In the genomic region with DNA sequence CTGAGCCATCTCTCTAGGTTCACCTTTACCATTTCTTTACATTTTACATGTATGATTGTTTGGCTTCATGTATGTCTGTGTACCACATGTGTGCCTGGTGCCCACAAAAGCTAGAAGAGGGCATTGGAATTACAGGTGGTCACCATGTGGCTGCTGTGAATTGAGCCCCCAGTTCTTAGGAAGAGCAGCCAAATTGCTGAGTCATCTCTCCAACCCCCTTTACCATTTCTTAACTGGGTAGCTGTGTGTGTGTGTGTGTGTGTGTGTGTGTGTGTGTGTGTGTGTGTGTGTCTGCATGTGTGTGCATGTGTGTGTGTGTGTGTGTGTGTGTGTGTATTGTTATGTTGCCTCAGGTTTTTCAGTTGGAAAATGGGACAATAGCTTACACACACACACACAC, we compare ENCODE assay signal across 21 mouse cellular contexts. TPM values are rescaled to one million over a fixed set of nuclear protein-coding genes. Genes with fewer than 3 reads are reported as not detected.
DNase-seq lines count a peak whose midpoint lies in the region; ATAC-seq and TF ChIP-seq lines count a peak whose summit lies in the region.
"Had no signal": no experiment of that assay in that cellular context is flagged by ENCODE, and none has a peak within 500 bp of the region (broad histone marks: within the 10 kb centered on the region; RNA-seq: fewer than 3 reads in every experiment).

No protein-coding gene starts in this region.

- H3K9me3 ChIP-seq in CH12.LX (replicated peaks; ENCODE audit: low read length) (no peaks in the 10 kb centered on the region), MEL (replicated peaks; ENCODE audit: insufficient read depth, low read length) (no peaks in the 10 kb centered on the region)
- H3K9me3 ChIP-seq: embryonic facial prominence, embryonic 10.5 days; embryonic facial prominence, embryonic 12.5 days; forebrain, embryonic 13.5 days had no signal

- dilution Hi-C loops in CH12.LX (cut with MboI; ENCODE audit: extremely low pct_ligation_motif_present, extremely low pct_unique_long_range_greater_than_20kb, low sequenced_read_pairs): no loop called here

- H3K27me3 ChIP-seq in CH12.LX (replicated peaks) (no peaks in the 10 kb centered on the region), MEL (ENCODE audit: control insufficient read depth in 1 of 2, insufficient read depth in 2 of 2, low read length in 2 of 2) (no peaks in the 10 kb centered on the region)
- H3K27me3 ChIP-seq: embryonic facial prominence, embryonic 12.5 days; forebrain, embryonic 13.5 days; Patski had no signal

- TF ChIP-seq RAD21 in CH12.LX (IDR thresholded peaks at IDR 0.05; ENCODE audit: low read depth, low read length): no peak
- TF ChIP-seq RAD21 in MEL (IDR thresholded peaks at IDR 0.05; ENCODE audit: low read depth, low read length): no peak

- in situ Hi-C loops in CH12.LX (cut with MboI; ENCODE audit: low pct_ligation_motif_present, low pct_unique_long_range_greater_than_20kb, low sequenced_read_pairs): no loop called here

- TF ChIP-seq CTCF in CH12.LX (conservative IDR thresholded peaks at IDR 0.05 in 1 of 2, IDR thresholded peaks at IDR 0.05 in 1 of 2; ENCODE audit: low read depth in 2 of 2, low read length in 2 of 2) (no peak), MEL (IDR thresholded peaks at IDR 0.05 in 2 of 3, conservative IDR thresholded peaks at IDR 0.05 in 1 of 3; ENCODE audit: control insufficient read depth in 1 of 3, insufficient read depth in 1 of 3, low read depth in 2 of 3, low read length in 3 of 3, poor library complexity in 1 of 3, severe bottlenecking in 1 of 3) (no peak)

- H3K9ac ChIP-seq in CH12.LX (ENCODE audit: insufficient read depth, low read depth): no peak overlapping the region
- peak overlapping the region; percentile 11; the same call in 1 of the 2 replicates for H3K9ac ChIP-seq in MEL (ENCODE audit: control insufficient read depth, low read depth, low read length, poor library complexity, severe bottlenecking)
- H3K9ac ChIP-seq: embryonic facial prominence, embryonic 12.5 days; forebrain, embryonic 13.5 days had no signal

- TF ChIP-seq POLR2A in CH12.LX (IDR thresholded peaks at IDR 0.05; ENCODE audit: low read depth, low read length): no peak
- TF ChIP-seq POLR2A in MEL (IDR thresholded peaks at IDR 0.05; ENCODE audit: control insufficient read depth in 1 of 2, insufficient read depth in 1 of 2, low read depth in 1 of 2, low read length in 2 of 2, poor library complexity in 1 of 2): no peak

- H3K36me3 ChIP-seq in CH12.LX (replicated peaks in 1 of 2; ENCODE audit: control insufficient read depth in 1 of 2, insufficient read depth in 1 of 2, low read length in 1 of 2) (peaks cover 0 to 6% of the 10 kb centered on the region in 2 experiments), MEL (ENCODE audit: control insufficient read depth in 1 of 2, insufficient read depth in 2 of 2, low read length in 2 of 2) (peaks cover 0 to 31% of the 10 kb centered on the region in 2 experiments; a peak in 2 of 4 replicates)
- H3K36me3 ChIP-seq: embryonic facial prominence, embryonic 10.5 days; embryonic facial prominence, embryonic 12.5 days had no signal

- TF ChIP-seq EP300 in CH12.LX (IDR thresholded peaks at IDR 0.05; ENCODE audit: low read length): no peak
- peak in 1 of 2 experiments; percentile 43; a peak in 2 of 4 replicates for TF ChIP-seq EP300 in MEL (IDR thresholded peaks at IDR 0.05; ENCODE audit: low read depth in 1 of 2, low read length in 2 of 2)

- no peaks in the 10 kb centered on the region for H3K79me2 ChIP-seq in CH12.LX (replicated peaks; ENCODE audit: control insufficient read depth, extremely low read depth, insufficient read depth, poor library complexity, severe bottlenecking)
- no peaks in the 10 kb centered on the region for H3K79me2 ChIP-seq in MEL (ENCODE audit: control insufficient read depth, insufficient read depth, low read length, poor library complexity)

- ATAC-seq in CD4-positive, CD25-positive, alpha-beta regulatory T cell, adult 4 months: no peak
- ATAC-seq: activated CD4-positive, CD25-positive, alpha-beta regulatory T cell, adult 4 months; forebrain, embryonic 13.5 days; forebrain, embryonic 16.5 days; Patski had no signal

- H3K27ac ChIP-seq in CH12.LX (ENCODE audit: insufficient read depth, low read depth): no peak overlapping the region
- H3K27ac ChIP-seq in MEL (ENCODE audit: control insufficient read depth, low read depth, low read length): peak overlapping the region; percentile 65
- H3K27ac ChIP-seq: embryonic facial prominence, embryonic 10.5 days; embryonic facial prominence, embryonic 12.5 days; forebrain, embryonic 13.5 days had no signal

- H3K4me3 ChIP-seq in CH12.LX (replicated peaks in 1 of 3; ENCODE audit: low read depth in 2 of 3, low read length in 2 of 3, poor library complexity in 1 of 3) (no peak overlapping the region), MEL (ENCODE audit: control insufficient read depth in 1 of 2, insufficient read depth in 1 of 2, low read depth in 2 of 2, low read length in 2 of 2) (no peak overlapping the region)
- H3K4me3 ChIP-seq: embryonic facial prominence, embryonic 10.5 days; embryonic facial prominence, embryonic 12.5 days; forebrain, embryonic 13.5 days had no signal

- H3K4me1 ChIP-seq in CH12.LX (ENCODE audit: control insufficient read depth in 1 of 2, insufficient read depth in 2 of 2) (peaks cover 15 to 53% of the 10 kb centered on the region in 2 experiments), MEL (ENCODE audit: control insufficient read depth in 1 of 2, insufficient read depth in 2 of 2, low read length in 2 of 2) (peaks cover 30 to 37% of the 10 kb centered on the region in 2 experiments)
- H3K4me1 ChIP-seq: embryonic facial prominence, embryonic 12.5 days; forebrain, embryonic 13.5 days had no signal

- H3K4me2 ChIP-seq in CH12.LX (ENCODE audit: insufficient read depth, low read depth, poor library complexity, severe bottlenecking): no peak overlapping the region
- H3K4me2 ChIP-seq: embryonic facial prominence, embryonic 12.5 days; forebrain, embryonic 13.5 days had no signal

- no peak for DNase-seq in CH12.LX (ENCODE audit: extremely low read depth)
- DNase-seq in MEL (ENCODE audit: low read depth, low spot score): peak; percentile 75
- DNase-seq in ZHBTc4 (ENCODE audit: low read depth, low spot score): peak; percentile 10
- no peak for DNase-seq in thymus, postnatal 4 days
- no peak for DNase-seq in gastrocnemius, postnatal 4 days (ENCODE audit: low spot score in 2 of 2)
- DNase-seq: adrenal gland, adult 8-10 months; adrenal gland, postnatal 14 days; adrenal gland, postnatal 36 days; B cell, adult 2 months; cerebellum, adult 11-12 months; cerebellum, adult 2 months; cerebellum, adult 9-10 months; cerebellum, postnatal 10 days; cerebellum, postnatal 25 days had no signal

TF ChIP-seq in CH12.LX, 34 proteins besides CTCF, POLR2A, EP300 and RAD21:
- TF ChIP-seq MAFK (IDR thresholded peaks at IDR 0.05; ENCODE audit: insufficient replicate concordance, low read length): peak; percentile 63; the same call in 1 of the 2 replicates
- no peak for TF ChIP-seq UBTF (IDR thresholded peaks at IDR 0.05; ENCODE audit: low read depth, low read length)

TF ChIP-seq in MEL, 35 proteins besides CTCF, POLR2A, EP300 and RAD21 (continues in another document):
- no peak for TF ChIP-seq E2F4 (IDR thresholded peaks at IDR 0.05; ENCODE audit: borderline replicate concordance, low read depth, low read length)
- no peak for TF ChIP-seq BHLHE40 (IDR thresholded peaks at IDR 0.05; ENCODE audit: borderline replicate concordance, low read depth, low read length)
- TF ChIP-seq UBTF (IDR thresholded peaks at IDR 0.05; ENCODE audit: borderline replicate concordance, insufficient read depth, low read depth, low read length): no peak
- no peak for TF ChIP-seq POLR2AphosphoS2 (IDR thresholded peaks at IDR 0.05; ENCODE audit: low read length)
- TF ChIP-seq SMC3 (IDR thresholded peaks at IDR 0.05; ENCODE audit: low read depth, low read length): no peak
- no peak for TF ChIP-seq CHD1 (IDR thresholded peaks at IDR 0.05; ENCODE audit: low read depth, low read length)
- TF ChIP-seq ELF1 (IDR thresholded peaks at IDR 0.05; ENCODE audit: low read depth, low read length): no peak
- TF ChIP-seq MAX (IDR thresholded peaks at IDR 0.05; ENCODE audit: low read length): 0 out of 2 replicates have a peak, but pooled peaks have one; percentile 7
- no peak for TF ChIP-seq ZMIZ1 (IDR thresholded peaks at IDR 0.05; ENCODE audit: low read depth, low read length)
- TF ChIP-seq ZC3H11A (IDR thresholded peaks at IDR 0.05; ENCODE audit: low read depth, low read length): no peak
- peak; percentile 91 for TF ChIP-seq GABPA (IDR thresholded peaks at IDR 0.05; ENCODE audit: low read depth, low read length)
- no peak for TF ChIP-seq USF1 (IDR thresholded peaks at IDR 0.05; ENCODE audit: low read depth, low read length)

RNA-seq across cellular contexts. Expression of gene Cdkl3, which starts 40.1 kb away (rescaled TPM):
- 4.3 and 4.4 TPM in 2 replicates for total RNA-seq in CH12.LX (2012; rRNA removed)
- total RNA-seq in CH12.LX (2014; rRNA removed): 8.2 and 9.7 TPM in 2 replicates
- 7.3 and 8.0 TPM in 2 replicates for polyA plus RNA-seq in CH12.LX (2012; ENCODE audit: insufficient read length, low read depth)
- 4.4 and 4.9 TPM in 2 replicates for total RNA-seq in MEL (2012; rRNA removed)
- 1 to 10 TPM in 1 of 2 experiments, not detected in 1; 3.7 TPM for polyA plus RNA-seq in MEL (2012; ENCODE audit: insufficient read depth in 1 of 2, insufficient read length in 2 of 2, low read depth in 1 of 2, low replicate concordance in 2 of 2, missing spikeins in 1 of 2)
- 10 to 100 TPM; 11.1 to 14.0 TPM for total RNA-seq in gastrocnemius, postnatal 4 days (2021)
- 1 to 10 TPM; 2.7 to 5.3 TPM for polyA plus RNA-seq in CD4-positive, CD25-positive, alpha-beta regulatory T cell, adult 4 months (2017; shearing (Covaris generic))

RNA-seq across cellular contexts. Expression of gene Ube2b, which starts 43.6 kb away (rescaled TPM):
- 70.5 and 76.7 TPM in 2 replicates for total RNA-seq in CH12.LX (2012; rRNA removed)
- 230 and 250 TPM in 2 replicates for total RNA-seq in CH12.LX (2014; rRNA removed)
- 226 and 278 TPM in 2 replicates for polyA plus RNA-seq in CH12.LX (2012; ENCODE audit: insufficient read length, low read depth)
- total RNA-seq in MEL (2012; rRNA removed): 35.4 and 39.5 TPM in 2 replicates
- 100 to 1,000 TPM in 1 of 2 experiments, not detected in 1; 112 TPM for polyA plus RNA-seq in MEL (2012; ENCODE audit: insufficient read depth in 1 of 2, insufficient read length in 2 of 2, low read depth in 1 of 2, low replicate concordance in 2 of 2, missing spikeins in 1 of 2)
- total RNA-seq in gastrocnemius, postnatal 4 days (2021): 100 to 1,000 TPM; 190 to 225 TPM
- 100 to 1,000 TPM; 197 to 249 TPM for polyA plus RNA-seq in CD4-positive, CD25-positive, alpha-beta regulatory T cell, adult 4 months (2017; shearing (Covaris generic))

RNA-seq across cellular contexts. Expression of gene Ppp2ca, which starts 54.3 kb away (rescaled TPM):
- total RNA-seq in CH12.LX (2012; rRNA removed) (85.5 and 108 TPM in 2 replicates), CH12.LX (2014; rRNA removed) (177 and 190 TPM in 2 replicates), MEL (2012; rRNA removed) (78.2 and 89.5 TPM in 2 replicates)
- polyA plus RNA-seq in CH12.LX (2012; ENCODE audit: insufficient read length, low read depth) (121 and 185 TPM in 2 replicates), MEL (2012; ENCODE audit: insufficient read depth in 1 of 2, insufficient read length in 2 of 2, low read depth in 1 of 2, low replicate concordance in 2 of 2, missing spikeins in 1 of 2) (100 to 1,000 TPM; 102 to 113 TPM)
- 10 to 100 TPM; 57.7 to 64.9 TPM for total RNA-seq in gastrocnemius, postnatal 4 days (2021)
- 10 to 100 TPM in 1 of 2 experiments, 1 to 10 TPM in 1; 9.5 to 14.3 TPM for polyA plus RNA-seq in CD4-positive, CD25-positive, alpha-beta regulatory T cell, adult 4 months (2017; shearing (Covaris generic))

Comparison
In these comparisons a context has a peak if more than half of its experiments do, and no peak if none do; other contexts are left out.
1. DNase-seq: peak in MEL (single experiment) and ZHBTc4 (single experiment); none in CH12.LX (single experiment), thymus, postnatal 4 days (single experiment) and gastrocnemius, postnatal 4 days (0 of 2).
2. Of the 35 proteins assayed by ChIP-seq in both MEL and CH12.LX: peak only in MEL: ETS1, GABPA and MAX; only in CH12.LX: none; in both: MAFK; in neither: 30; mixed calls (peak in some experiments, not most) for 1.